Mouse (Mus musculus): ENCODE measurements around the gene Trmo. TPM values are rescaled to one million over a fixed set of nuclear protein-coding genes. Genes with fewer than 3 reads are reported as not detected.

The Trmo gene
- polyA plus RNA-seq, 1 experiment from 2014 or later, result 9.4 TPM

GRCm38 (mm10) chr4:46370406-46370805 lies 18.8 kb downstream of the Trmo start:
- no peaks in the 10 kb centered on the region for H3K36me3 ChIP-seq (ENCODE audit: insufficient read depth)
- H3K4me2 ChIP-seq, result no peak overlapping the region; the same call in 1 of the 2 replicates
- H3K27me3 ChIP-seq (ENCODE audit: insufficient read depth, low read length), result no peaks in the 10 kb centered on the region
- TF ChIP-seq CTCF (IDR thresholded peaks at IDR 0.05; ENCODE audit: low read depth), result no peak
- no peak overlapping the region for H3K9ac ChIP-seq
- DNase-seq (no peak), ATAC-seq (ENCODE audit: insufficient read depth) (no peak)
- H3K9me3 ChIP-seq (ENCODE audit: low read depth, low read length), result no peaks in the 10 kb centered on the region
- peaks cover 10% of the 10 kb centered on the region for H3K4me1 ChIP-seq (ENCODE audit: insufficient read depth)
- H3K4me3 ChIP-seq (ENCODE audit: low read depth, low read length), result no peak overlapping the region
- H3K27ac ChIP-seq (ENCODE audit: low read depth), result peak overlapping the region; percentile 30; the same call in 1 of the 2 replicates
- 32% methylated on average over 6 of the region's 6 CpGs for WGBS

GRCm38 (mm10) chr4:46369070-46369469 lies 20.2 kb downstream of the Trmo start:
- ATAC-seq (ENCODE audit: insufficient read depth) (no peak), DNase-seq (no peak)
- H3K27ac ChIP-seq (ENCODE audit: low read depth), result no peak overlapping the region
- no peaks in the 10 kb centered on the region for H3K27me3 ChIP-seq (ENCODE audit: insufficient read depth, low read length)
- 57% methylated on average over 4 of the region's 4 CpGs for WGBS
- no peak overlapping the region for H3K4me3 ChIP-seq (ENCODE audit: low read depth, low read length)
- H3K4me1 ChIP-seq (ENCODE audit: insufficient read depth), result peaks cover 10% of the 10 kb centered on the region
- H3K9ac ChIP-seq, result no peak overlapping the region
- H3K36me3 ChIP-seq (ENCODE audit: insufficient read depth), result no peaks in the 10 kb centered on the region
- H3K9me3 ChIP-seq (ENCODE audit: low read depth, low read length), result 0 out of 2 replicates have a peak, but pooled peaks cover 3% of the 10 kb centered on the region
- H3K4me2 ChIP-seq, result no peak overlapping the region
- peak; percentile 47 for TF ChIP-seq CTCF (IDR thresholded peaks at IDR 0.05; ENCODE audit: low read depth)

GRCm38 (mm10) chr4:46367487-46367959 lies 21.7 kb downstream of the Trmo start:
- H3K27ac ChIP-seq (ENCODE audit: low read depth), result no peak overlapping the region
- H3K4me1 ChIP-seq (ENCODE audit: insufficient read depth), result peaks cover 10% of the 10 kb centered on the region
- H3K4me2 ChIP-seq, result no peak overlapping the region
- no peak for TF ChIP-seq CTCF (IDR thresholded peaks at IDR 0.05; ENCODE audit: low read depth)
- H3K27me3 ChIP-seq (ENCODE audit: insufficient read depth, low read length), result no peaks in the 10 kb centered on the region
- DNase-seq (no peak), ATAC-seq (ENCODE audit: insufficient read depth) (no peak)
- WGBS, result 8% methylated on average over 12 of the region's 12 CpGs
- no peaks in the 10 kb centered on the region for H3K36me3 ChIP-seq (ENCODE audit: insufficient read depth)
- 0 out of 2 replicates have a peak, but pooled peaks cover 4% of the 10 kb centered on the region for H3K9me3 ChIP-seq (ENCODE audit: low read depth, low read length)
- H3K4me3 ChIP-seq (ENCODE audit: low read depth, low read length), result no peak overlapping the region
- no peak overlapping the region for H3K9ac ChIP-seq

GRCm38 (mm10) chr4:46364360-46364759 lies 24.9 kb downstream of the Trmo start:
- TF ChIP-seq CTCF (IDR thresholded peaks at IDR 0.05; ENCODE audit: low read depth), result peak; percentile 31
- DNase-seq (no peak), ATAC-seq (ENCODE audit: insufficient read depth) (no peak)
- Histone ChIP-seq H3K9ac (no peak overlapping the region), H3K4me3 (ENCODE audit: low read depth, low read length) (no peak overlapping the region), H3K27ac (ENCODE audit: low read depth) (no peak overlapping the region), H3K4me1 (ENCODE audit: insufficient read depth) (no peaks in the 10 kb centered on the region), H3K36me3 (ENCODE audit: insufficient read depth) (no peaks in the 10 kb centered on the region), H3K4me2 (no peak overlapping the region), H3K9me3 (ENCODE audit: low read depth, low read length) (0 out of 2 replicates have a peak, but pooled peaks cover 4% of the 10 kb centered on the region), H3K27me3 (ENCODE audit: insufficient read depth, low read length) (no peaks in the 10 kb centered on the region)
- WGBS, result 56% methylated on average over 2 of the region's 2 CpGs

GRCm38 (mm10) chr4:46361258-46361657 lies 28.0 kb downstream of the Trmo start:
- Histone ChIP-seq H3K4me3 (ENCODE audit: low read depth, low read length) (no peak overlapping the region), H3K4me1 (ENCODE audit: insufficient read depth) (no peaks in the 10 kb centered on the region), H3K9me3 (ENCODE audit: low read depth, low read length) (0 out of 2 replicates have a peak, but pooled peaks cover 4% of the 10 kb centered on the region), H3K4me2 (no peak overlapping the region), H3K27me3 (ENCODE audit: insufficient read depth, low read length) (peaks cover 3% of the 10 kb centered on the region; the same call in 1 of the 2 replicates), H3K27ac (ENCODE audit: low read depth) (no peak overlapping the region), H3K9ac (no peak overlapping the region), H3K36me3 (ENCODE audit: insufficient read depth) (no peaks in the 10 kb centered on the region)
- DNase-seq (no peak), ATAC-seq (ENCODE audit: insufficient read depth) (no peak)
- WGBS, result 43% methylated on average over 5 of the region's 5 CpGs
- TF ChIP-seq CTCF (IDR thresholded peaks at IDR 0.05; ENCODE audit: low read depth), result no peak

- no peak overlapping the region for H3K27ac ChIP-seq (ENCODE audit: low read depth)
- H3K36me3 ChIP-seq (ENCODE audit: insufficient read depth), result no peaks in the 10 kb centered on the region
- no peak for TF ChIP-seq CTCF (IDR thresholded peaks at IDR 0.05; ENCODE audit: low read depth)
- H3K4me1 ChIP-seq (ENCODE audit: insufficient read depth), result no peaks in the 10 kb centered on the region
- H3K27me3 ChIP-seq (ENCODE audit: insufficient read depth, low read length), result peaks cover 6% of the 10 kb centered on the region
- H3K4me3 ChIP-seq (ENCODE audit: low read depth, low read length), result no peak overlapping the region
- H3K4me2 ChIP-seq, result no peak overlapping the region
- 0 out of 2 replicates have a peak, but pooled peaks cover 4% of the 10 kb centered on the region for H3K9me3 ChIP-seq (ENCODE audit: low read depth, low read length)
- 62% methylated on average over 12 of the region's 12 CpGs for WGBS
- ATAC-seq (ENCODE audit: insufficient read depth) (no peak), DNase-seq (no peak)
- no peak overlapping the region for H3K9ac ChIP-seq
Observed at GRCm38 (mm10) chr4:46359539-46360253, 29.5 kb downstream of the Trmo start.

- H3K27ac ChIP-seq (ENCODE audit: low read depth), result no peak overlapping the region
- H3K4me2 ChIP-seq, result no peak overlapping the region
- H3K9me3 ChIP-seq (ENCODE audit: low read depth, low read length), result no peaks in the 10 kb centered on the region
- WGBS, result 47% methylated on average over 12 of the region's 12 CpGs
- no peak overlapping the region for H3K9ac ChIP-seq
- H3K4me3 ChIP-seq (ENCODE audit: low read depth, low read length), result no peak overlapping the region
- peak; percentile 78 for DNase-seq
- H3K4me1 ChIP-seq (ENCODE audit: insufficient read depth), result no peaks in the 10 kb centered on the region
- peak; percentile 81 for TF ChIP-seq CTCF (IDR thresholded peaks at IDR 0.05; ENCODE audit: low read depth)
- H3K36me3 ChIP-seq (ENCODE audit: insufficient read depth), result no peaks in the 10 kb centered on the region
- ATAC-seq (ENCODE audit: insufficient read depth), result peak; percentile 14; the same call in 1 of the 2 replicates
- peaks cover 10% of the 10 kb centered on the region for H3K27me3 ChIP-seq (ENCODE audit: insufficient read depth, low read length)
Observed at GRCm38 (mm10) chr4:46356351-46357133, 32.7 kb downstream of the Trmo start.

Measured in lung, embryonic 14.5 days (tissue).